Mouse (Mus musculus): ENCODE data around the gene Vegfb. TPM values are rescaled to one million over a fixed set of nuclear protein-coding genes. Genes with fewer than 3 reads are reported as not detected.
"Not testable (repeated sequence)": the region's sequence is repeated elsewhere in the genome, so short reads cannot be mapped to it uniquely, and the experiment has no call there.

Vegfb gene
- polyA plus RNA-seq, 1 experiment: 29.6 TPM

DNA sequence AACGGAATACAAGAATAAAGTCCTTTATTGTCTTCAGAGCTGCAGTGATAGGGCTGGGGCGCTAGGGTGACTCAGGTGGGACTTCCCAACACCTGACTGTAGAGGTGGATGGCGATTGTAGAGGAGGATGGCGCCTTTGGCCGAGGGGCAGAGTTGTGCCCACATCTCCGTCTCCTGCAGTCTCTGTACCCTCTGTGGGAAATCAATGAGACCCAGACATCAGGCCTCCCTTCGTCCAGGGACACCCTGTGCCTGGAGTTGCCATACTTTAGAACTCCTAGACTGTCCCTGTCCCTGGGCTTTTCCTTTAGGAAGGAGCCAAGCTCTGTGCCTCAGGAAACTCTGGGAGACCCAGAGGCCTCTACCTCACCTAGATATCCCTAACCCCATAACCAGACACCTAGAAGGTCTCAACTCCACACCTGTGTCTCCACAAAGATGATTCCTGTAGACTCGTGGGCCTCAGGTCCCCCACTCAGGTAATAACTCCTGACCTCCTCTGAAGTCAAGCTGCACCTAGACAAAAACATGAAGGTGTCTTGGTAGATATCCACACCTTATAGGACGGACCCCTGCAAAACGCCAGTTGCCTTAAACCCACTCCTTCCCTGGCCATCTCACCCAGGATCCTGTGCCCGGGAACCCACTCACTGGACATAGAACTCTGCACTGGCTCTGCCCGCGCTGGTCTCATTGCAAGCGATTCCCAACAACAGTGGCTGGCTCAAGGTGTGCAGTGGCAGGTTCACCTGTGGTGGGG, 5.7 kb upstream of the Vegfb start:
- no peak for TF ChIP-seq POLR2A (IDR thresholded peaks at IDR 0.05; ENCODE audit: low read depth, low read length)
- no peak for TF ChIP-seq CTCF (IDR thresholded peaks at IDR 0.05; ENCODE audit: borderline replicate concordance, insufficient read depth, low read length)
- H3K4me1 ChIP-seq (ENCODE audit: control insufficient read depth, insufficient read depth, low read length): no peaks in the 10 kb centered on the region; the same call in 1 of the 2 replicates
- H3K27ac ChIP-seq (ENCODE audit: insufficient read depth, low read length): no peak overlapping the region
- peak overlapping the region; percentile 63 for H3K4me3 ChIP-seq (ENCODE audit: insufficient read depth, low read length)

DNA sequence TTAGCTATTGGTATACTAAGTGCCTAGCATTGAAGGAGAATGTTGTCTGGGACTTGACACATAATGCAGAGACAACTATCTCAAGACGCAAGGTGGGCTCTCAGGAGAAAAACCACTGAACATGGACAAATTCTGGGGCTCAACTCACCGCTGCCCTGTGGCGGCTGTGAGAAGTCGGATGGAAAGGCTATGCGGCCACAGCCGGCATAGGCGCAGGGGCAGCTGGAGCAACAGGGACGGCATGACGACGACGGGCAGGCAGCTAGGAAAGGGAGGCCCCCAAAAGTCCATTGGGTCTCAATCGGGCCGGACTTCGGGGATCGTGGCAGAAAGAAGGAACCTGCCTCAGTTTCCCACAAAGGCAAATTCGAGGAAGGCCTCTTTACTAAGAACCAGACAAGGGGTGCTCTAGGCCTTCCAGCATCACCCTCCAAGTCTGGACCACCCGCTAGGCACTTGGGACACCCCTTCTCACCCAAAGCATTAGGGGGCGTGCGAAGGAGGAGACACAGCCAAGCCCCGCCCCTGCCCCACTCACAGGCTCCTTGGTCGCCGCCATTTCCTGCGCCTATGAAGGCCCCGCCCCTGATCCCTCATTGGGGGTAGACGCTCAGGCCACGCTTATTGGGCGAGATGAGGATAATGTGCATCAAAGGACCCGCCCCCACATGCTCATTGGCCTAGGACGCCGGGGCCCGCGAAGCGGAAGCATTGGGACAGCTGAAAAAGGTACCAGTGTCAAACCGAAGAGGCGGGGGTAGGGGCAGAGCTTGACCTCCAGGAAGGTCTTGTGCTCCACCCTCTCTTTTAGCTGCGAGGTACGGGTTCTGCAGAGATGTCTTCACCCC, 4.8 kb upstream of the Vegfb start, which contains the start of gene Dnajc4:
Dnajc4 (minus strand) TSS at position 562 of the 848 bp plus-strand sequence.
- H3K27ac ChIP-seq (ENCODE audit: insufficient read depth, low read length): no peak within 1 kb of the TSS
- H3K4me3 ChIP-seq (ENCODE audit: insufficient read depth, low read length): peak within 1 kb of the TSS; percentile 63
- H3K4me1 ChIP-seq (ENCODE audit: control insufficient read depth, insufficient read depth, low read length): no peaks in the 10 kb centered on the region; the same call in 1 of the 2 replicates
- TF ChIP-seq CTCF (IDR thresholded peaks at IDR 0.05; ENCODE audit: borderline replicate concordance, insufficient read depth, low read length) (no peak), POLR2A (IDR thresholded peaks at IDR 0.05; ENCODE audit: low read depth, low read length) (peak; percentile 18)

DNA sequence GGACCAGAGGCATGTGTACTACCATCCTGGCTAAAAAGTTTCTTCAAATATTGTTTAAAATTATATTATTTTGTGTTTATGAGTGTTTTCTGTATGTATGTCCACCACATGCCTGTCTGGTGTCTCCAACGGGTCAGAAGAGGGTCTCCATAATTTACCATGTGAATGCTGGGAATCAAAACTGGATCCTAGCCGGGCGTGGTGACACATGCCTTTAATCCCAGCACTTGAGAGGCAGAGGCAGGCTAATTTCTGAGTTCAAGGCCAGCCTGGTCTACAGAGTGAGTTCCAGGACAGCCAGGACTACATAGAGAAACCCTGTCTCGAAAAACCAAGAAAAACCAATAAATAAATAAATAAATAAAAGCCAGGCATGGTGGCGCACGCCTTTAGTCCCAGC, 3.7 kb upstream of the Vegfb start:
- not testable (repeated sequence) for H3K4me1 ChIP-seq (ENCODE audit: control insufficient read depth, insufficient read depth, low read length); H3K4me3 ChIP-seq (ENCODE audit: insufficient read depth, low read length); H3K27ac ChIP-seq (ENCODE audit: insufficient read depth, low read length)

DNA sequence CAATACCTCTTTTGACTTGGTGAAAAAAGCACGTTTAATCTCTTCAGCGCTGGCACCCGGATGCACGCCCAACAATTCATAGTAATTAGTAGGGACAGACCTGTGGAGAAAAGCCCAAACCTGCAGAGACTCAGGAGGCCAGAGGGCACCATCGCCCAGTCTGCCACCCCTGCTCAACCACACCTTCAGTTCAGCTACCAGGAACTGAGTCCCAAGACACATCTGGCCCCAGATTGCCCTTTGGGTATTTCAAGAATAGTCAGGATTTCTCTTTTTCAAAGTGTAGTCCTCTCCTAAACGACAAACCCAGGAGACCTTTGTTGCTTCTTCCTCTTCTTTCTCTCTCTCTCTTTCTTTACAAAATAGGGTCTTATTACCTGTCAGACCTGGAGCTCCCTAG, 3.3 kb upstream of the Vegfb start:
- Histone ChIP-seq H3K4me3 (ENCODE audit: insufficient read depth, low read length) (no peak overlapping the region), H3K27ac (ENCODE audit: insufficient read depth, low read length) (no peak overlapping the region), H3K4me1 (ENCODE audit: control insufficient read depth, insufficient read depth, low read length) (peaks cover 4% of the 10 kb centered on the region; the same call in 1 of the 2 replicates)
- TF ChIP-seq CTCF (IDR thresholded peaks at IDR 0.05; ENCODE audit: borderline replicate concordance, insufficient read depth, low read length) (no peak), POLR2A (IDR thresholded peaks at IDR 0.05; ENCODE audit: low read depth, low read length) (no peak)

DNA sequence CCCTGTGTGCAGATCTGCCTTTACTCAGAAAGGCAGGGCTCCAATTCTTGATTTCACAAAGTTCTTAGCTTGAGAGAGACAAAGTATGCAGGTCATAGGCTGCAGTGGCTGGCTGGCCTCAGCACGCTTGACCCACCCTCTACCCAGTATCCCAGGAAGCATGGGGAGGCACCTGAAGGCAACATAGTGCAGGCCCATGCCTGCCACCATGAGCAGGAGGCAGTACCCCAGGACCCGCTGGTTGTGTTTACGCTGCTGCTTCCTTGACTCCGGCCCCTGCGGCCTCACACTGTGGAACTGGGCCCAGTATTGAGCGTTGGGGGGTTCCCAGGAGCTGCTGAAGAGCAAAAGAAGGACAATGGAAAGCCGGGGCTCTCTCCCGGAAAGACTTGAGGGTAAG, 1.8 kb upstream of the Vegfb start:
- Histone ChIP-seq H3K27ac (ENCODE audit: insufficient read depth, low read length) (no peak overlapping the region), H3K4me3 (ENCODE audit: insufficient read depth, low read length) (no peak overlapping the region), H3K4me1 (ENCODE audit: control insufficient read depth, insufficient read depth, low read length) (peaks cover 4% of the 10 kb centered on the region; the same call in 1 of the 2 replicates)
- TF ChIP-seq POLR2A (IDR thresholded peaks at IDR 0.05; ENCODE audit: low read depth, low read length) (no peak), CTCF (IDR thresholded peaks at IDR 0.05; ENCODE audit: borderline replicate concordance, insufficient read depth, low read length) (no peak)

DNA sequence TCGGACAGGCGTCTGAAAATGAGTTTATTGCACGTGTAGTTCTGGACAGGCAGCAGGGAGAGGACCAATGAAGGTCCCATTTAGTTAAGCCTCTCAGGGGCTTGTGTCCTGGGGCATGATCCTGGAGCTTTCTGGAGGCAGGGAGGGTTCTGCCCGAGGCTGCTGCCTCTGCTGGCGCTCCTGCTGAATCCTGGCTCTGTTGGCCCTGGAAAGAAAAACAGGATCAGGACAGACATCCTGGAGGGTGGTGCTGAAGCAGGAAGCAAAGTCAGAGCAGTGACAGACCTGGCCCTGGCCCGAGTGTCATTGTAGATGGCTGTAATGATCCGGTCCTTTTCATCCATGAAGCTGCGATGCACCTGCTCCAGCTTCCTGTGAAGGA, 444 bp upstream of the Vegfb start:
- Histone ChIP-seq H3K27ac (ENCODE audit: insufficient read depth, low read length) (no peak overlapping the region), H3K4me3 (ENCODE audit: insufficient read depth, low read length) (peak overlapping the region; percentile 57), H3K4me1 (ENCODE audit: control insufficient read depth, insufficient read depth, low read length) (peaks cover 4% of the 10 kb centered on the region; the same call in 1 of the 2 replicates)
- no peak for TF ChIP-seq CTCF (IDR thresholded peaks at IDR 0.05; ENCODE audit: borderline replicate concordance, insufficient read depth, low read length)
- no peak; the same call in 1 of the 2 replicates for TF ChIP-seq POLR2A (IDR thresholded peaks at IDR 0.05; ENCODE audit: low read depth, low read length)

DNA sequence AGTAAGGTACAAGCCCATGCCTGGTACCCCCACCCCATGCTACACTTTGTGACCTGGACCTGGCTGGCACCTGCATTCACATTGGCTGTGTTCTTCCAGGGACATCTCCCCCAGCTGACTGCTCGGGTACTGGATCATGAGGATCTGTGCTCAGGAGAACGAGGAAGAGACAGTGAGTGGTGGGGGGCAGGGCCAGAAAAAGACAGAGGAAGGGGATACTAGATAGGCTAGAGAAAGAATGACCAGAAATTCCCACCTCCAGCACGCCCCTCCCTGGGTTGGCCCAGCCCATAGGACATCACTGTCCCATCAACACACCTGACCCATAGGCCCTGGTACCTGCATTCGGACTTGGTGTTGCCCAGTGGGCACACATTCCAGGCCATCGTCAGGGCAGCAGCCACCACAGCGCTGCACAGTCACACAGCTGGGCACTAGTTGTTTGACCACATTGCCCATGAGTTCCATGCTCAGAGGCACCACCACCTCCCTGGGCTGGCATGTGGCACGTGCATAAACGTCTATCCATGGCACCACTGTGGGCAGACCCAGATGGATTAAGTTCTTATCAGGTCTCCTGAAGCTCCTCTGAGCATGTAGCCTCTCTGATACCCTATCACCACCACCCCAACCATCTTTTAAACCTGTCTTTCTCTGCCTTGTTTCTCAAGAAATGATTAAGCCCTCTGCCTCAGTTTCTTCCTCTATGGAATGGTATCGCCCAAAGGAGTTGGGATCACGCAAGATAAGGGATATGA, 1.3 kb downstream of the Vegfb start:
- Histone ChIP-seq H3K4me1 (ENCODE audit: control insufficient read depth, insufficient read depth, low read length) (peaks cover 4% of the 10 kb centered on the region; the same call in 1 of the 2 replicates), H3K4me3 (ENCODE audit: insufficient read depth, low read length) (peak overlapping the region; percentile 57), H3K27ac (ENCODE audit: insufficient read depth, low read length) (no peak overlapping the region; the same call in 1 of the 2 replicates)
- TF ChIP-seq POLR2A (IDR thresholded peaks at IDR 0.05; ENCODE audit: low read depth, low read length) (no peak), CTCF (IDR thresholded peaks at IDR 0.05; ENCODE audit: borderline replicate concordance, insufficient read depth, low read length) (no peak)

DNA sequence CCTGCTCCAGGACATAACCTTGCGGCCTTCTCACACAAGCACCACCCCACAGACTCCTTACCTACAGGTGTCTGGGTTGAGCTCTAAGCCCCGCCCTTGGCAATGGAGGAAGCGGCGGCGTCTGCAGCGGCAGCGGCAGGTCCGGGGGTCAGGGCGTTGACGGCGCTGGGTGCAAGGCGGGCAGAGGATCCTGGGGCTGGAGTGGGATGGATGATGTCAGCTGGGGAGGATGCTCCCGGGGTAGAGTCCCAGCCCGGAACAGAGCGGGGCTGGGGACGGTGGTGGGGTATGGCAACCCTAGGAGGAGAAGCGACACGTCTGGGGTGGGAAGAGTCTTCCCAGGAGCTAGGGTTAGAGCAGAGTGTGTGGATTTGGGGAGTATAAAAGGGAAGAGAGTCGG, 2.2 kb downstream of the Vegfb start:
- Histone ChIP-seq H3K4me1 (ENCODE audit: control insufficient read depth, insufficient read depth, low read length) (peaks cover 4% of the 10 kb centered on the region; the same call in 1 of the 2 replicates), H3K4me3 (ENCODE audit: insufficient read depth, low read length) (no peak overlapping the region), H3K27ac (ENCODE audit: insufficient read depth, low read length) (no peak overlapping the region)
- TF ChIP-seq CTCF (IDR thresholded peaks at IDR 0.05; ENCODE audit: borderline replicate concordance, insufficient read depth, low read length) (no peak), POLR2A (IDR thresholded peaks at IDR 0.05; ENCODE audit: low read depth, low read length) (no peak)

DNA sequence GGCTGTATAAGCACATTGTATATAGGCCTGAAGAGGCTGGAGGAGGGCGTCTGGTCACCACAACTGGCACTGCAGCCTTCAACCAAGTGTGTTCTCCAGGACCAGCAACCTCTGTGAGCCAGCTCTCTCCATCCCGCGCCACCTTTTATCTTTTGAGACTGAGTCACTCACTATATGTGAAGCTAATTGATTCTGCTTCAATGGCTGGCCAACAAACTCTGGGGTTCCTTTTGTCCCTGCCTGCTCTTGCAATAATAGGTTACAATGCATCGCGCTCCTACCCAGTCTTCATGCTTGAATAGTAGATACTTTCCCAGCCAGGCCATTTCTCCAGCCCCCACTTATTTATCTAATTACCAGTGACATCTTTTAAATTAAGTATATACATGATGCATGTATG, 3.8 kb downstream of the Vegfb start:
- TF ChIP-seq POLR2A (IDR thresholded peaks at IDR 0.05; ENCODE audit: low read depth, low read length) (no peak), CTCF (IDR thresholded peaks at IDR 0.05; ENCODE audit: borderline replicate concordance, insufficient read depth, low read length) (no peak)
- no peak overlapping the region for H3K27ac ChIP-seq (ENCODE audit: insufficient read depth, low read length)
- H3K4me1 ChIP-seq (ENCODE audit: control insufficient read depth, insufficient read depth, low read length): peaks cover 7% of the 10 kb centered on the region

More for the DNA sequence above, 3.8 kb downstream of the Vegfb start:
- H3K4me3 ChIP-seq (ENCODE audit: insufficient read depth, low read length): no peak overlapping the region
